Mouse (Mus musculus) forelimb bud, embryonic 11.5 days (tissue): ENCODE data around the gene Nop53.
A peak's percentile ranks its signal among the peaks of the same experiment; 100 is the strongest.

Experiments
- DNase-seq: peaks from one replicate; pipeline ENCODE4 v3.0.0-alpha.2; 2012; ENCODE audit warnings: low read depth, low spot score

Nop53 gene

GRCm38 (mm10) chr7:15945721-15946536 lies at the start of gene Nop53:
Gene Nop53 (minus strand): TSS chr7:15946074.
- DNase-seq: peak; percentile 98

DNA sequence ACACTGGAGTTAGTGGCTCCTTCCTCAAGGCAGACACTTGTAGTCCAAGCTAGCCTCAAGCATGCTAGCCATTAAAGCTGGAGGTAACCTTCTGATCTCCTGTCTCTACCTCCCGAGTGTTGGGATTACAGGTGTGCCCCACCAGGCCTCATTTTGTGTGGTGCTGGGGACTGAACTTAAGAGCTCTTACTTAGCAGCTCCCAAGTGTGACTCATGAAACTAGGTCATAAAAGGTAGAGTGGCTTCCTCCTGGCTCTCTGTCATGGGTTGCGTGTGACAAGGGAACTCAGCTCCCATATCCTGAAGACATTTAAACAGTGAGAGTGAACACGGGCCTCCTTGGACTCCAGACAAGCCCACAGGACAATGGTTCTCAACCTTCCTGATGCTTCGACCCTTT lies 47.9 kb upstream of the Nop53 start:
- no peak for DNase-seq

- DNase-seq: no peak
Observed at GRCm38 (mm10) chr7:15993152-15993551, 47.3 kb upstream of the Nop53 start.

GRCm38 (mm10) chr7:15991764-15992163 lies 45.9 kb upstream of the Nop53 start:
- no peak for DNase-seq

DNA sequence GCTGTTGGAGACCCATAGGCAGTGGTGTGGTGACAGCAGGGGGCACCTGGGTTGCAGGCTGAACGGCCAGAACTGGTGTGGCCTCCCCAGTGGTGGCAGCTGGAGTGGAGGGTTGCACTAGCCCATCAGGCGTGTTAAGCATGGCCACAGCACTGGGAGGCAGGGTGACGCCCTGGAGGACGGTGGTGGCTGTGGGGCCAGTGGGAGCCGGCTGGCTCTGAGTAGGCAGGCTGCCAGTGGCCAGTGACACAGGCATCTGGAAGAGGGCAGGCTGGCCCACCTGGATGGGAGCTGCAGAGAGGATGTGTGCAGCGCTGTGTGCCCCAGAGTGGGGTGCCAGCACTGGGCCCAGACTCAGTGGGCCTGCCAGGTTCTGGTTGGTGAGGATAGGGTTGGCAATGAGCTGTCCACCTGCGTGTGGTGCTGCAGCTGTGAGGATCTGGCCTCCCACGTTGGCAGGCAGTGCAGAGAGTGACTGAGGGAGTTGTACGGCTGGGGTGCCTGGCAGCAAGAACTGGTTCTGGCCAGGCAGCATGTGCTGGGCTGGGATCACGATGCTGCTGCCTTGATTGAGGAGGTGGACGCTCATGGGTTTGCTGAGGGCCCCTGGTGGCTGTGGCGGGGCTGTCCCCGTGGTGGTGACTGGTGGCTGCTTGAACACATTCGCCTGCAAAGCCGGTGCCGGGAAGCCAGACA lies 41.9 kb upstream of the Nop53 start:
- DNase-seq: no peak

- peak; percentile 49 for DNase-seq
Observed at GRCm38 (mm10) chr7:15982729-15983407, 37.0 kb upstream of the Nop53 start.

GRCm38 (mm10) chr7:15981538-15981937 lies 35.7 kb upstream of the Nop53 start:
- DNase-seq: no peak

- no peak for DNase-seq
Observed at GRCm38 (mm10) chr7:15980246-15980645, 34.4 kb upstream of the Nop53 start.

DNA sequence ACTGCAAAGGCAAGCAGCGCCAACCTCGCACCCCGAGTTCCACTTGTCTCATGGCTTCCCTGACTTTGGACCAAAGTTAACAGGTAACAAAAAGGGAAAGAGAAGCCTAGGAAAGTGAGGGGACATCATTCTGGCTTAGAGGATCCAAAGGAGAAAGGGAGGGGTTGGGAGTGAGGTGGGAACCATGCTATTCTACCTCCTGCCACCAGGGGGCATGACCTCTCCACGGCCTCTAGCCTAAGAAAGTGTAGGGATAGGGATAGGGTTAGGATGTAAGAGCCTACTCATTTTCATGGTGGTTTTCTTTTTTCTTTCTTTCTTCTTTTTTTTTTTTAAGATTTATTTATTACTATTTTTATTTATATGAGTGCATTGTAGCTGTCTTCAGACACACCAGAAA lies 30.0 kb upstream of the Nop53 start:
- DNase-seq: peak; percentile 47

GRCm38 (mm10) chr7:15975451-15975850 lies 29.6 kb upstream of the Nop53 start:
- DNase-seq: no peak

GRCm38 (mm10) chr7:15974712-15975111 lies 28.8 kb upstream of the Nop53 start:
- peak; percentile 56 for DNase-seq

GRCm38 (mm10) chr7:15972247-15972646 lies 26.4 kb upstream of the Nop53 start:
- no peak for DNase-seq

DNA sequence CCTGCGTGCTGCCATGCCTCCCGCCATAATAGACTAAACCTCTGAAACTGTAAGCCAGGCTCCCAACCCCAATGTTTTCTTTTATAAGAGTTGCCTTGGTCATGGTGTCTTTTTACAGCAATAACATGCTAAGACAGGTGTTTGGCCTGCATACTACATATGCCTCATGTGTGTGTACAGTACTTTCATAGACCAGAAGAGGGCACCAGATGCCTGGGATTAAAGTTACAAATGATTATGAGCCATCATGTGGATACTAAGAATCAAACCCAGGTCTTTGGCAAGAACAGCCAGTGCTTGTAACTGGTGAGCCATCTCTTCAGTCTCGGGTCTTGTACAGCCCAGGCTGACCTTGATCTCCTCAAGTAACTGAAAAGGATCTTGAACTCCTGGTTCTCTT lies 23.8 kb upstream of the Nop53 start:
- no peak for DNase-seq

DNA sequence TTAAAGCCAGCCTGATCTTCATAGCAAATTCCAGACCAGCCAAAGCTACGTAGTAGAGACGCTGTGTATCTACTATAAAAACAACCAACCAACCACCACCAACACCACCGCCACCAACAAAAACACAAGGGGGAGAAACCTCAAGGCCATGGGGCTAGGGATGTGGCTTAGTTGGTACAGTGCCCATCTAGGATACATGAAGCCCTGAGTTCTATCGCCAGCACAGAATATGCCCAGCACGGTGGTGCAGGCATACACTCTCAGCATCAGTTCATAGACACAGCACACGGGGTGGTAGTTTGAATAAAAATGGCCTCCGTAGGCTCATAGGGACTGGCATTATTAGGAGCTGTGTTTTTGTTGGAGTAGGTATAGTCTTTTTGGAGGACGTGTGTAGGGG lies 22.4 kb upstream of the Nop53 start:
- no peak for DNase-seq

DNA sequence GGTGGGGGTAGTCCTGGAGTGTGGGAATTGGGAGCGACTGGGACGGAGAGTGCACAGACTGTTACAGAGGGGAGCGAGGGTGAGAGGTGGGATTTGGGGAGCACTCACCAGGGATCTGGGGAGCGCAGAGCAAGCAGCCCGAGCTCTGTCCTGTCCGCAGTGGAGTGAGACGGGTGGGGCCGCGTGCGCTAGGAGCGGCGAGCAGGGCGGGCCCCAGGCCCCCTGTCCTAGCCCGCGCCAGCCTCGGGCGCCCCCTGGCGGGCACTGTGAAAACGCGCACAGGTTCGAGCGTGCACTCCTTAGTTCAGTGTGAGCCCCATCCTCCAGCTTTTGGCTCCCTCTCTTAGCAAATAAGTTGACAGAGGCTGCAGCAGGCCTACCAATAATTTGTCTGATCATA lies 21.4 kb upstream of the Nop53 start, which contains the start of gene Ehd2:
Gene Ehd2, minus strand, starts transcription at position 256 of the 400 bp plus-strand sequence.
- peak; percentile 63 for DNase-seq

DNA sequence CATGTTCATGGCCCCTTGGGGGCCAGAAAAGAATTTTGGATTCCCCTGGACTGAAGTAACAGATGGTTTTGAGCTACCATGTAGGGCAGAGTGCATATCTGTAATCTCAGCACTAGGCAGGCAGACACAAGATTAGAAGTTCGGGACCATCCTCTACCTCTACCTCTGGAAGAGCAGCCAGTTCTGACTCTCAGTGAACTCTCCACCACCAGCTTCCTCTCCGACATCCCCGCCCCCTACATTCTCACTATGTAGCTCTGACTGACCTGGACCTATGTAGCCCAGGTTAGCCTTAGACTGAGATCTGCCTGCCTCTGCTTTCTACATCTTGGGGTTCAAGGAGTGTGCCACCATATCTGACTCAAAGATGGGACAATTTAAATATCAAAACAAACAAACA lies 20.6 kb upstream of the Nop53 start:
- DNase-seq: no peak

DNA sequence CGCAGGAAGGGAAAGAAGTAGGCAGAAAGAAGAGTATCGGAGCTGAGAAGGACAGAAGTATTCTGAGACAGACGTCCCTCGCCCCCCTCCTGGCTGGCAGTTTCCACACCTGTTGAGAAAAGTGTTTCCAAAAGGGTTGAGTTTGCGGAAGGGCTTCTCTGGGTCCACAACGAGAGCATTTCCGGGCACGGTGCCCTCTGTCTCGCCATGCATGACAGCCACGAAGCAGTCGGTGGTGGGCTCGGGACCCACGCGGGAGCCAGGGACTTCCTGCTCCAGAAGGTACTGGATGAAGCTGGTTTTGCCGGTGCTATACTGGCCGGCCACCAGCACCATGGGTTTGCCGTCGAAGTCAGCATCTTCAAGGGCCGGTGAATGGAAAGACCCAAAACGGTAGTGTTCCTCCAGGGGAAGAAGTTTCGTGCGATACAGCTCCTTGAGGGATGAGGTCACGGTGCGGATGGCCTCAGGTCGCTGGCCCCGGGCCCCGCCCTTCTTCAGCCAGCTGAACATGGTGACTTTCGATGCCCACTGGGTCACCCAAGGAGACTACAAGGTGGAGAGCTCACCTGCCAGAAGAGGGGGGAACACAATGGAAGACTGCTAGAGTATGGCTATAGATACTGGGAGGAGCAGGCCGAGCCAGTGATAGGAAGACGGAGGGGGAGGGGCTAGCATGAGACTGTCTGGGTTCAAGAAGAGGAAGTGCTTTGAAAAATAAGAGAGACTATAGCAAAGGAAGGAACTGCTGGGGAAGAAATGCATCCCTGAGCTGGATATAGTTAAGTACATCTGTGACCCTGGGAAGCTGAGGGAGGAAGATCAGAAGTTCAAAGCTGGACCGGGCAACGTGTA lies 18.2 kb upstream of the Nop53 start:
- no peak for DNase-seq

GRCm38 (mm10) chr7:15962311-15963288 lies 16.7 kb upstream of the Nop53 start:
- no peak for DNase-seq

DNA sequence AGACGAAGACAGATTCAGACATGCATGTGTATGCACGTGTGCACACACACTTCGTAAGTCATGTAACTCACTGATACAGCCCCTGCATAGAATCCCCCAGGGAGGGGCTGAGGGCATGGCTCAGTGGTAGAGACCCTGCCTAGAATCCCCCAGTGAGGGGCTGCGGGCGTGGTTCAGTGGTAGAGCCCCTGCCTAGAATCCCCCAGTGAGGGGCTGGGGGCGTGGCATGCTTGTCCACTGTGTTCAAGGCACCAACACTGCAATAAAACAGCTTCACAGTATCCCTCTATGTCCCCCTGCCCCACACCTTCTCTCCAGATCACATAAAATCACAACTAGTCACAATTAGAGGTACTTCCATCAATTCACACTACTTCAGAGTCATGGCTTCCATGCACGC lies 15.9 kb upstream of the Nop53 start:
- DNase-seq: no peak

- DNase-seq: no peak
Observed at GRCm38 (mm10) chr7:15961239-15961638, 15.4 kb upstream of the Nop53 start.
